In the genomic region with DNA sequence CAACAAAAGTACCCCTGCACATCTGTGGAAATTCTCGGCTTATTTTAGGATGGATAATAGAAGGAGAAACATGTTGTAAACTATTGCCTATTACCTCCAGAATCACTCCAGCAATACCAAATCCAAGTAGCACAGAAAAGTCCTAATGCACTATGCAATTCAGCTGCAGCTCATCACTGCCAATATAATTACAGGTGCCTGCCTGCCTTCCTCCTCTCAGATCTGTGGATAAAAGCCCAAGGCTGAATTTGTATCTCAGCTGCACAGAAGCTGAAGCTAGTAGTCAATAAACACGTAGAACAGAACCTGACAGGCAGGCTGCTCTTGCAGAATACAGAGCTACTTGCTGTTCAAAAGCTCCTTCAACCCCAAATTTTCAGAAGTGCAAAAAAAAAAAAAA, we compare ENCODE assay signal across 25 mouse cellular contexts. TPM values are rescaled to one million over a fixed set of nuclear protein-coding genes. Genes with fewer than 3 reads are reported as not detected.
DNase-seq lines count a peak whose midpoint lies in the region; ATAC-seq and TF ChIP-seq lines count a peak whose summit lies in the region.
"Had no signal": no experiment of that assay in that cellular context is flagged by ENCODE, and none has a peak within 500 bp of the region (broad histone marks: within the 10 kb centered on the region; RNA-seq: fewer than 3 reads in every experiment).

No protein-coding gene starts in this region.

- H3K36me3 ChIP-seq in midbrain, embryonic 15.5 days (replicated peaks): no peaks in the 10 kb centered on the region
- no peaks in the 10 kb centered on the region for H3K36me3 ChIP-seq in midbrain, embryonic 10.5 days
- H3K36me3 ChIP-seq in neural tube, embryonic 15.5 days: no peaks in the 10 kb centered on the region
- H3K36me3 ChIP-seq: embryonic facial prominence, embryonic 10.5 days; embryonic facial prominence, embryonic 12.5 days; forebrain, embryonic 15.5 days; G1E had no signal

- no peaks in the 10 kb centered on the region for H3K27me3 ChIP-seq in midbrain, embryonic 15.5 days (replicated peaks)
- H3K27me3 ChIP-seq in midbrain, embryonic 10.5 days (ENCODE audit: low read depth, poor library complexity, severe bottlenecking): no peaks in the 10 kb centered on the region
- H3K27me3 ChIP-seq in neural tube, embryonic 15.5 days (replicated peaks): no peaks in the 10 kb centered on the region
- H3K27me3 ChIP-seq: CH12.LX; embryonic facial prominence, embryonic 12.5 days; forebrain, embryonic 13.5 days; forebrain, embryonic 15.5 days; Patski had no signal

- H3K4me3 ChIP-seq in layer of hippocampus, adult 2 months: no peak overlapping the region
- no peak overlapping the region for H3K4me3 ChIP-seq in midbrain, embryonic 15.5 days
- no peak overlapping the region for H3K4me3 ChIP-seq in midbrain, embryonic 10.5 days
- no peak overlapping the region for H3K4me3 ChIP-seq in neural tube, embryonic 15.5 days (replicated peaks)
- H3K4me3 ChIP-seq: embryonic facial prominence, embryonic 10.5 days; embryonic facial prominence, embryonic 12.5 days; forebrain, embryonic 13.5 days; forebrain, embryonic 15.5 days had no signal

- no peak for DNase-seq in layer of hippocampus, adult 2 months (ENCODE audit: low spot score in 2 of 2)
- no peak for DNase-seq in layer of hippocampus, adult 11-12 months (ENCODE audit: low spot score)
- DNase-seq in midbrain, embryonic 10.5 days (ENCODE audit: low spot score): no peak
- DNase-seq in neural tube, embryonic 10.5 days (ENCODE audit: extremely low spot score, low spot score): no peak
- no peak for DNase-seq in liver
- DNase-seq: adrenal gland, adult 8-10 months; adrenal gland, postnatal 14 days; adrenal gland, postnatal 36 days; B cell, adult 2 months; cerebellum, adult 11-12 months; cerebellum, adult 2 months; cerebellum, adult 9-10 months; cerebellum, postnatal 10 days; cerebellum, postnatal 25 days had no signal

- H3K9ac ChIP-seq in midbrain, embryonic 15.5 days: no peak overlapping the region
- no peak overlapping the region for H3K9ac ChIP-seq in neural tube, embryonic 15.5 days (replicated peaks)
- H3K9ac ChIP-seq: embryonic facial prominence, embryonic 12.5 days; forebrain, embryonic 13.5 days; forebrain, embryonic 15.5 days had no signal

- H3K9me3 ChIP-seq in midbrain, embryonic 15.5 days: no peaks in the 10 kb centered on the region
- H3K9me3 ChIP-seq in midbrain, embryonic 10.5 days (replicated peaks): no peaks in the 10 kb centered on the region
- H3K9me3 ChIP-seq in neural tube, embryonic 15.5 days (replicated peaks): no peaks in the 10 kb centered on the region
- H3K9me3 ChIP-seq: embryonic facial prominence, embryonic 10.5 days; embryonic facial prominence, embryonic 12.5 days; forebrain, embryonic 13.5 days; forebrain, embryonic 15.5 days; G1E had no signal

- H3K4me2 ChIP-seq in midbrain, embryonic 15.5 days: no peak overlapping the region
- H3K4me2 ChIP-seq in neural tube, embryonic 15.5 days: no peak overlapping the region
- H3K4me2 ChIP-seq: embryonic facial prominence, embryonic 12.5 days; forebrain, embryonic 13.5 days; forebrain, embryonic 15.5 days had no signal

- peaks cover 3% of the 10 kb centered on the region for H3K4me1 ChIP-seq in midbrain, embryonic 15.5 days
- no peaks in the 10 kb centered on the region for H3K4me1 ChIP-seq in midbrain, embryonic 10.5 days
- H3K4me1 ChIP-seq in neural tube, embryonic 15.5 days: peaks cover 3% of the 10 kb centered on the region; the same call in 1 of the 2 replicates
- H3K4me1 ChIP-seq: embryonic facial prominence, embryonic 10.5 days; embryonic facial prominence, embryonic 12.5 days had no signal

- WGBS in midbrain, embryonic 15.5 days: 51% methylated on average over 2 of the region's 2 CpGs
- WGBS in midbrain, embryonic 10.5 days: 81% methylated on average over 2 of the region's 2 CpGs
- WGBS in neural tube, embryonic 15.5 days: 38% methylated on average over 2 of the region's 2 CpGs

- peak; percentile 45; the same call in 1 of the 2 replicates for ATAC-seq in midbrain, embryonic 15.5 days (replicated peaks)
- ATAC-seq in neural tube, embryonic 15.5 days (ENCODE audit: low FRiP score): no peak
- ATAC-seq: activated CD4-positive, CD25-positive, alpha-beta regulatory T cell, adult 4 months; CD4-positive, CD25-positive, alpha-beta regulatory T cell, adult 4 months; forebrain, embryonic 13.5 days; forebrain, embryonic 15.5 days; Patski had no signal

- no peak for TF ChIP-seq CTCF in layer of hippocampus, adult 2 months (conservative IDR thresholded peaks at IDR 0.05)

- H3K27ac ChIP-seq in layer of hippocampus, adult 2 months: 0 out of 2 replicates have a peak overlapping the region, but pooled peaks have one; percentile 12
- 0 out of 2 replicates have a peak overlapping the region, but pooled peaks have one; percentile 19 for H3K27ac ChIP-seq in midbrain, embryonic 15.5 days
- no peak overlapping the region for H3K27ac ChIP-seq in midbrain, embryonic 10.5 days (replicated peaks)
- H3K27ac ChIP-seq in neural tube, embryonic 15.5 days (replicated peaks): peak overlapping the region; percentile 41; the same call in 1 of the 2 replicates
- H3K27ac ChIP-seq: embryonic facial prominence, embryonic 10.5 days; embryonic facial prominence, embryonic 12.5 days; forebrain, embryonic 13.5 days; forebrain, embryonic 15.5 days had no signal

RNA-seq across cellular contexts. Expression of a gene that starts 21.0 kb away (rescaled TPM):
- total RNA-seq in layer of hippocampus, adult 2 months (2021): 100 to 1,000 TPM; 101 to 112 TPM
- polyA plus RNA-seq in midbrain, embryonic 15.5 days (2015; fragmentation: Nextera tagmentation; extraction: Ambion mirVana): 34.0 and 35.2 TPM in 2 replicates
- polyA plus RNA-seq in midbrain, embryonic 10.5 days (2016; fragmentation: Nextera tagmentation; extraction: Ambion mirVana): 6.4 and 9.9 TPM in 2 replicates
- 27.9 and 33.6 TPM in 2 replicates for polyA plus RNA-seq in neural tube, embryonic 15.5 days (2015; fragmentation: Nextera tagmentation; extraction: Ambion mirVana)
- total RNA-seq: CH12.LX had no signal
- polyA plus RNA-seq: activated CD4-positive, CD25-positive, alpha-beta regulatory T cell, adult 4 months; CD4-positive, CD25-positive, alpha-beta regulatory T cell, adult 4 months; G1E had no signal
